Mouse (Mus musculus): ENCODE results near the gene Dagla. TPM values are rescaled to one million over a fixed set of nuclear protein-coding genes. Genes with fewer than 3 reads are reported as not detected.
A peak's percentile ranks its signal among the peaks of the same experiment; 100 is the strongest.

Dagla gene
- polyA plus RNA-seq, 1 experiment, result 10.1 TPM

DNA sequence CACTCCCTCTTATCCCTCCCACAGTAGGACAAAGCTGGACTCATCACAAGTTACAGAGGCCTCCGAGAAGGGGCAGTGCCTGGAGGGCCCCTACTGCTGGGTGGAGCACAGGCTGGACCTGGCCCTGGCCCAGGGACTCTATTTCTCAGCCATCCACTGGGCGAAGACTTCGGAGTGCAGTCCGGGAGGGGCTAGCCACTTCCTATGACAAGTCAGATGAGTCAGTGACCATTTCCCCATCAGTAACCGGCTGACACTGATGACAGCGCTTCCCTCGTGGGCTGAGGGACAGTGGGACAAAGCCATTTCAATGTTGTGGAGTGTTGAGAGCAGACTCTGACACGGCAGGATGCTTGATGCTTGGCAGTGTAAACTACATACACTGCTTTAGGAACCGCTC, 25.0 kb downstream of the Dagla start:
- DNase-seq (ENCODE audit: low read depth), result no peak

DNA sequence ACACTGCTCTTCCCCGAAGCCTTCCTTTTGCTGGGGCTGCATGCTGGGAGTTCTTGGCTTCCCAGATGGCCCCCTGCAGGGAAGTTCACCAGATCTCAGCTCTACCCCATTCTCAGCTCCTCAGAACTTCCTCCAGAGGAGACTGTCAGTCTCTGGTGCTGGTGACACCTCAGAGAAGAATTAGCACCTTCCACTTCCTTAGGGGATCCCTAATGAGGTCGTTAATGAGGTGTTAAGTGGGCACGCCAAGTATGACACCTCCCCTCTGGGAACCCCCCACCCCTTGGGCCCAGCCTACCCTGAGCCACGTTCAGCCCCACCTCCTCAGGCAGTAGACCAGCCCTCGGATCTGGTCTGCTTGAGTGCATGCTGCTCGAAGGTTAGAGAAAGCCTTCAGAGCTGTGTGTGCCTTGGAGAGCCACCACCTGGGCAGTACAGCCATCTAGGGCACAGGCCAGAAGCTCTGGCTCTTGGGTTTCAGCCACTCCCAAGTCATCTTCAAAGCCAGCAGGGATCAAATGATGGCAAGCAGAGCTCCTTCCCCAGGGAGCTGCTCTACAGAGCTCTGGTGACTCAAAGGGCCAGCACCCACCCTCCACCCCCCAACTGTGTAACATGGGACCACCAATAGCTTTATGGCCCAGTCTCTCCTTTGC, 25.9 kb downstream of the Dagla start:
- no peak for DNase-seq (ENCODE audit: low read depth)

DNA sequence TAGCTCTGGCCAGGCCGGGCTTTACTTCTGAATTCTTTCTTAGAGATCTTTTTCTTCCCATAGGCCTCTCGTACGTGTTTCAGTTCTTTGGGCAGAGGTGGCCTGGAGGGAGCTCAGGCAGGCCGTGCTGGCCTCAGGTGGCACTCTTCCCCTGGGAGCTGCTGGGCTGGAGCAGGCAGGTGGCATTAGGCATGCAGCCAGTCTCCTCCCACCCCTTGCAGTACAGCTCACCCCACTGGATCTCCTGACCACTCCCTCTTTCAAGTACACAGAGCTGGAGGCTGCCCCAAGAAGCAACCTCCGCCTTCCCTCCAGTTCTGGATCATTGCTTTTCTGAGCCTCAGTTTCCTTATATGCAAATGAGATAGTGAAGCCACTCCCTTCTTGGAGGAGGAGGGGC, 26.9 kb downstream of the Dagla start:
- DNase-seq (ENCODE audit: low read depth), result peak; percentile 79

- no peak for DNase-seq (ENCODE audit: low read depth)
These were observed 27.3 kb downstream of the Dagla start for GRCm38 (mm10) chr19:10277331-10277730.

- DNase-seq (ENCODE audit: low read depth), result no peak
These were observed 28.1 kb downstream of the Dagla start for GRCm38 (mm10) chr19:10276483-10277144.

GRCm38 (mm10) chr19:10274056-10274455, 30.6 kb downstream of the Dagla start:
- no peak for DNase-seq (ENCODE audit: low read depth)

GRCm38 (mm10) chr19:10272746-10273145, 31.9 kb downstream of the Dagla start:
- DNase-seq (ENCODE audit: low read depth), result no peak

GRCm38 (mm10) chr19:10271592-10271991, 33.1 kb downstream of the Dagla start:
- no peak for DNase-seq (ENCODE audit: low read depth)

GRCm38 (mm10) chr19:10270356-10270755, 34.3 kb downstream of the Dagla start:
- no peak for DNase-seq (ENCODE audit: low read depth)

DNA sequence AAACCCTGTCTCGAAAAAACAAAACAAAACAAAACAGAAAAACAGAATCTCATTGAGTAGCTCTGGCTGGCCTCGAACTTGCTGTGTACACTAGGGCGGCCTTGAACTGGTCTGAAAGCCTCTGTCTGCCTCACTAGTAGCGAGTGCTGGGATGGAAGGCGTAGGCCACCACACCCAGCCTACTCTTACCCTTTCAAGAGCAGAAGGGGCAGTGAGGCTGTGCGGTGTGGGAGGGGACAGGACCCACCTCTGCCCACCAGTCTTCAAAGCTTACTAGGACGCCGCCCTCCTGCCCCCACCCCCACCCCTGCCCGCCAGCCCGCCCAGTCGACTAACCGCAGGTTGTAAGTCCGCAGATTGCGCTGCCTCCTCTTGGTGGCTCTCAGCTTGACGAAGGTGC, 35.8 kb downstream of the Dagla start:
- no peak for DNase-seq (ENCODE audit: low read depth)

DNA sequence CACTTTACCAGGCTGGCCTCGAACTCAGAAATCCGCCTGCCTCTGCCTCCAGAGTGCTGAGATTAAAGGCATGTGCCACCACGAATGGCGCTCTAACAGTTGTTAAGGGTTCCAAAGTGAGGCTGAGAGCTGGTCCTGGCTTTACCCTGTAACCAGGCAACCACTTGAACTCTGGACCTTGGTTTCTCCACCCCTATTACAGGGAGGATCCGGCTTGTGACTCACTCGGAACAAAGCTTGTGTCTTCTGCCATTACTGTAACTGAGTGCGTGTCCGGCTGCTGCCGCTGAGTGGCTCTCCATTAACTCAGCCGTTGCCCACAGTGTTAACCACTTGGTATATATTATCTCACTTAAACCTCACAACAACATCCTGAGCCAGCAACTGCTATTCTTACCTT, 36.7 kb downstream of the Dagla start:
- DNase-seq (ENCODE audit: low read depth), result no peak

GRCm38 (mm10) chr19:10267057-10267456, 37.6 kb downstream of the Dagla start:
- no peak for DNase-seq (ENCODE audit: low read depth)

DNA sequence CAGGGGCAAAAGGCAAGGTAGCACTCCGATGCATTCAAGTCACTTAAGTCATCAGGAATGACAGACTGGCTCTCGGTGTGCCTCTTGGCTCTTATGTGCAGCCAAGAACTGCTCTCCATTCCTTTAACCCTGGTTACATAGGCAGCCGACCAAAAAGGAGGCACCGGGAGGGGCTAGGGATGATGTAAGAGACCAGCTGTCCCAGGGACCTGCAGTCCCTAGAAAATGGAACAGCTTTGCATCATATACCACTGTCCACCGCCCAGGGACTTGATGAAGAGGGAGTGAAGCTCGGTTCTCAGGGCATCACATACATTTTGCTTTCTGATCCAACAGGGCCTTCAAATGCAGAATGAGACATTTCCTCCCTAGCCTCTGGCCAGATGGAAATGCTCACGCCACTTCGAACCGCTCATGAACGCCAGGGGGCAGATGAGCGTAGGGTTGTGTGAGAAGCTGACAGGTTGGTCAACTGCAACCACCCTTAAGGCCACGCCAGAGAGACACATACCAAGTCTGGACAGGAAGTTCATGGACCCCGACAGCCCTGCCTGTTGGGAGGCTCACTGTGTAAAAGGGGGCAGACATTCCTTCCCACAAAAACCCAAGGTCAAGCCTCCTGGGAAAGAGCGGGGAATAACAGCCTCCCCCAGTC, 38.4 kb downstream of the Dagla start:
- no peak for DNase-seq (ENCODE audit: low read depth)

GRCm38 (mm10) chr19:10261369-10261768, 43.3 kb downstream of the Dagla start:
- no peak for DNase-seq (ENCODE audit: low read depth)

DNA sequence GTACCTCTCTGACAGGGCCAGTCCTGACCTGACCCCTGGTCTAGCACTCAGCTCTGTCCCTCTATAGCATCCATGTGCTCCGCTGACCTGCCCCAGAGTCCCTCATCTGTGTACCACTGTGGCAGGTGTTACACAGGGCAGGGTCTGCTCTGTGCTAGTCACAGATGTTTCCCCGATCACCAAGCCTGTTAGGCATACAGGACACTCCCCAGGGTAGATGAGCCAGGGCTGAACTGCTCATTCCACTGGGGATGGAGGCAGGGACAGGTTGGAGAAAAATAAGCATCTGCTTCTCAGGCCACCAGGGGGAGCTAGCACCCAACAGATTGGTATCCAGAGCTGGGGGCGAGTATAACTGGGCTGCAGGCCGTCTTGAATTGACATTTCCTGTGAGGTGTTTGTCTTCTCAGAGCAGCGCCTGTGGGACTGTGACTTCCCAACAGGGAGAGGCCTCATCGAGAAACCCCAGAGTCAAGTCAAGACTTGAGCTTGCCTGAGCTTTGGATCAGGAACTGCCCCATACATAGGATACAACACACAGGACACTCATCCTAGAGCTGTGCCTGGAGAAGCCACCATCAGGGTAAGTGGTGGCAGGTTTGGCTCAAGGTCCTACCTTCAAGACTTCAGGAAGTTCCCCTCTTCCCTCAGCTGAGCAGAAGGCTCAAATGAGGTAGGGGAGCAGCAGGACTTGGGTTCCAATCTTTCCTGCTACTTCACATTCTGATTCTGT, 46.2 kb downstream of the Dagla start:
- no peak for DNase-seq (ENCODE audit: low read depth)

- no peak for DNase-seq (ENCODE audit: low read depth)
These were observed 56.5 kb downstream of the Dagla start for GRCm38 (mm10) chr19:10248128-10248527.

DNA sequence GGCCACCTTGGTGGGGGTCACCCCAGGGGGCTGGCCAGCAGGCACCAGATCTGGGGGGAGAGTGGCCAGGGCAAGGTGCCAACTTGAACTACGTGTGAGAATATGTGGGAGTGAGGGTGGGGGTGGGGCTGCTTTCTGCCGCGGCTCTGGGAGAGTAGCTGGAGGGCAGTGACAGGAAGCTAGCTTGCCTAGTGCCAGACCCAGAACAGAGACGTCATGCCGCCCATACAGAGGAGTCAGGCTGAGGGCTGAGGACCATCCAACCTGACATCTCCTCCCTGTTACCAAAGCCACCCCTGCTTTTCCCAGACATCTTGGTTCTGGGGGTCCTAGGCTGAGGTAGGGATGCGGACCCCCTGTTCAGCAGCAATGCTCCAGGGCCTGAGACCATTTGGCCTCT, 57.5 kb downstream of the Dagla start:
- DNase-seq (ENCODE audit: low read depth), result no peak

DNA sequence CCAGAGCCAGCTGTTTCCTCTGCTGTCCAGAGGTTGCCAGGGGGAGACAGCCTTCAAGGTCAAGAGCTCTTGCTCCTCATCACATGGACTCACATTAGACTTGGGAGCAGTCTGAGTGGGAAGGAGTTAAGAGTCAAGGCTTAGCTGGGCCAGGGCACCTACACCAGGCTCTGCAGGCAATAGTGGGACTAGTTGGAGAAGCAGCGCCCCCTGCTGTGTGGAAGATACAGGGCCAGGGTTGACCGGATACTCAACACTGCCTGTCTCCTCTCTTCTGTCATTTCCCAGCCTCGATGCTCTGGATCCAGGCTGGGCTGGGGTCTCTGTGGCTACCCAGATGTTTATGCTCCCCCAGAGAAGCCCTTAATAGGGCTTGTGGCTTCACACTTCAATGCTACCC, 60.5 kb downstream of the Dagla start:
- DNase-seq (ENCODE audit: low read depth), result no peak

DNA sequence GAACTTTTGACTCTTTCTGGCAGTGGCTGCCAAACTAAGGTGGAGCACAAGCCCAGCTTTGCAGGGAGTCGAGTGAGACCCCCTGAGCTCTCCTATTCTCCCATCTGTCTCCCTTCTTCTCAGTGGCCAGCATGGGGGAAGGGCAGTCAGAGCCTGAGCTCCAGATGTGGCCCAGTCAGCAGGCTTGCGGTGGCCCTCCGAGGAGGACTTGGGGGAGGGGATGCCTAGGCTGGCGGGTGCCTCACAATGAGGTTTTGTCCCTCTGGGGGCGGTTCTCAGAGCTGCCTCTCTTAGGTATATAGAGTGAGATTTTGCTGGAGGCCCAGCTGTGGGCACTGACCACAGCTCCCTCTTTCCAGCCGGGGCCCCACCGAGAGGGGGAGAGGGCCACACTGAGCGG, 61.8 kb downstream of the Dagla start:
- no peak for DNase-seq (ENCODE audit: low read depth)

DNA sequence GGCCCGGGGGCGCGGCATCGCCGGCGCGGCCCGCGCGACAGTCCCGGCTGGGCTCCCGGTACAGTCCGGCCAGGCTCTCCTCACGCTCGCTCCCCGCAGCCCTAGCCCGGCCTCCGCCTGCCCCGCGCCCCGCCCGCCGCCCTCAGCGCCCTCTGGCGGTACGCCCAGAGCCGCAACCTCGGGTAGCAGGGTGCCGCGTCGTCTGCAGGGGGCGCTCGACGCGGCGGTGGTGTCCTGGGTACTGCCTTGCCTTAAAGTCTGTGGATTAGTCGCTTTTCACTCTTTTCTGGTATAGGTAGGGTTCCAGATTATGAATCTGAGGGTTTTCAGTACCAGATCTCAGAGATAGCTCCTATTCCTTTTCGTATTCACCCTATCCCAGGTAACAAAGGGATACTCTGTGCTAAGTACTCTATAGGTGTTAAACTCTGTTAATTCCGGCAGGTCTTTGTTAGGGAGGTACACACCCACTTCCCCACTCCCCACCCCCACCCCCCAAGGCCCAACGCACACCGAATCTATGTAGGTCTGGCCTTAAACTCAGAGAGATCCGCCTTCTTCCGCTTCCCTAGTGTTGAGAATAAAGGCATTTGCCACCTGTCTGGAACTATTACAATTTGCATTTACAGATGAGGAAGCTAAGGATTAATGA, 63.9 kb downstream of the Dagla start, which contains the start of gene Myrf:
Gene Myrf, minus strand, starts transcription at position 95 of the 652 bp plus-strand sequence.
- no peak for DNase-seq (ENCODE audit: low read depth)

- no peak for DNase-seq (ENCODE audit: low read depth)
These were observed 64.6 kb downstream of the Dagla start for GRCm38 (mm10) chr19:10239975-10240653.

All from gonadal fat pad, adult 2 months (tissue).